Mouse (Mus musculus): Measurements from ENCODE around the gene Abcb5. TPM values are rescaled to one million over a fixed set of nuclear protein-coding genes. Genes with fewer than 3 reads are reported as not detected.
"Not testable (repeated sequence)": the region's sequence is repeated elsewhere in the genome, so short reads cannot be mapped to it uniquely, and the experiment has no call there.

Abcb5 gene
- total RNA-seq (2021) = not detected
- not detected in 2 replicates for polyA plus RNA-seq (2012; rRNA removed)
- long read RNA-seq = 0 reads

GRCm38 (mm10) chr12:118966321-118966720 is at the start of gene Abcb5:
Gene Abcb5, minus strand, starts transcription at chr12:118966421.
- no peak for DNase-seq

- DNase-seq = no peak
These were observed 33.0 kb upstream of the Abcb5 start for GRCm38 (mm10) chr12:118999230-118999629.

GRCm38 (mm10) chr12:118994328-118995166 is 28.3 kb upstream of the Abcb5 start:
- DNase-seq = no peak

DNA sequence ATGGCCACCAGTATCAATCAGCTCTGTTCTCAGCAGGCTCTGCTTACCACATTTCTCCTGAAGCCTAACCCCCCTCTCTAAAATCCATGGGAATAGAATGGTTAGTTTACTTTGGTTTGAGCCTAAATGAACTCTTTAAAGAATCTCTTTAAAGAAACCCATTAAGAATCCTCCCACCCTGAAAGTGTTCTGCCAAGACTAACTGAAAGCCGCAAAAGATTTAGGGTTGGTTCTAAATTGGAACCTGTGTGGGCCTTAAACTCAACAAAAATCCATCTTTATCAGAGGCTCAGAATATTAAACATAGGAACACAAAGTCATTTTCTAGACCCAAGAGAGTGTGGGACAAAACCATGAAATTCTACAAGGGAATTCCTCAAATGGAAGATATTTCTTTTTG is 18.6 kb upstream of the Abcb5 start:
- DNase-seq = no peak

GRCm38 (mm10) chr12:118930386-118931318 is 35.6 kb downstream of the Abcb5 start:
- DNase-seq = peak; percentile 56

DNA sequence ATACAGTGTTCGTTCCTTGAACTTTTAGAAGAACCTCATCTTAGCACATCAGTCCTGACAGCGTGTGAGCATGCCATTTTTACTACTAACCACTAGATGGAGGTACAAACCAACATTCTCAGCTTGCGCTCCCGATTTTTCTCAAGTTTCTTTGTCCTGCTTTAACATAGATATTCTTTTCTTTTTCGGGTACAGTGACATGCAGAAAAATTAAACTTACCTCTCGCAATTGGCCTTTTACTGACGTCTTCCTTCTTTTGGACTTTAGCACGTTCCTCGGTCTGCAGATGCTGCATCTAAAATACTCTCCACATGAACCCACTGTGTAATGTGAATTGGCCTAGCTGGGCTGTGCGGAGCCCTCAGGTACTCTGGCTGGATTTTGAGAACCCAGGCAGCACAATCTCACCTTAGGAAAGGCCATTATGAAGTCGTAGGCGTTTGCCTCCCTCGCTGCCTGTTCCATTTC is 39.4 kb downstream of the Abcb5 start:
- no peak for DNase-seq

DNA sequence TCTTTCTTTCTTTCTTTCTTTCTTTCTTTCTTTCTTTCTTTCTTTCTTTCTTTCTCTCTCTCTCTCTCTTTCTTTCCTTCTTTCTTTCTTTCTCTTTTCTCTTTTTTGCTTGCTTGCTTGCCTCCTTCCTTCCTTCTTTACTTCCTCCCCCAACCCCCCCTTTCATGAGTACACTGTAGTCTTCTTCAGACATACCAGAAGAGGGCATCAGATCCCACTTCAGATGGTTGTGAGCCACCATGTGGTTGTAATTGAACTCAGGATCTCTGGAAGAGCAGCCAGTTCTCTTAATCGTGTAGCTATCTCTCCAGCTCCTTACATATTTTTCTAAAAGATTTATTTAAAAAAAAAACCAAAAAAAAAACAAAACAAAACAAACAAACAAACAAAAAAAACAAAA is 42.3 kb downstream of the Abcb5 start:
- DNase-seq = not testable (repeated sequence)

- DNase-seq = no peak
These were observed 48.5 kb downstream of the Abcb5 start for GRCm38 (mm10) chr12:118917771-118918170.

- DNase-seq = no peak
These were observed 55.9 kb downstream of the Abcb5 start for GRCm38 (mm10) chr12:118910360-118910759.

GRCm38 (mm10) chr12:118902249-118902648 is 64.0 kb downstream of the Abcb5 start:
- DNase-seq = no peak

DNA sequence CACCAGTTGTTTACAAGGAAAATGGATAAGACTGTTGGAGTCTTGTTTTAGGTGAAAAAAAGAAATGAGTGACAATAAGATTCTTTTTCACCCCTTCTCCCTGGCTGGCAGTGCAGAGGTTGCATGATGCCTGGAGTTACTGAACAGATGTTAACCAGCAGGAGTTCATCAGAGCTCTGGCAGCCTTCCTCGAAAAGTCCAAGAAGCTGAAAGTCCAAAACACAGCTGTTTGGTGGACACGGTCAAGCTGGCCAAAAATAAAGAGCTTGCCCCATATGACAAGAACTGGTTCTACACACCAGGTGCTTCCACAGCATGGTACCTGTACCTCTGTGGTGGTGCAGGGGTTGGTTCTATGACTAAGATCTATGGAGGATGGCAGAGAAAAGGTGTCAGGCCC is 78.3 kb downstream of the Abcb5 start:
- no peak for DNase-seq

DNA sequence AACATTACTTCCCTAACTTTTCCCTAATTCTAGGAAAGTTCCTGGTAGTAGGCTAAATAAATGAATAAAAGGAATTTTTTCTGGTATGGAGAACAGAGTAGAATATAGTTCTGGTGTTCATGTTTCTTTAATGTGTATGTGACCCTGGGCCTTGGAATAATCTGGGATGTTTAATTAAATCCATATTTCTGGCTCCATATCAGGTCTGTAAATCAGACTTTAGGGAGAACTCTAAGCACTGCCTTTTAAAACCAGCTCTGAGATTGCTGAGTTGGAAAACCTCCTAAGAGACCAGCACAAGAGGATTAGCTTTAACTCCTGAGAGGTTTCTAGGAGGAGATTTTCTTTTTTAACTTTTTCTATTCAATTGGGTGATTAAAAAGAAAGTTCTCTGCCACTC is 83.4 kb downstream of the Abcb5 start:
- DNase-seq = no peak

GRCm38 (mm10) chr12:118872673-118873072 is 93.5 kb downstream of the Abcb5 start:
- DNase-seq = no peak

DNA sequence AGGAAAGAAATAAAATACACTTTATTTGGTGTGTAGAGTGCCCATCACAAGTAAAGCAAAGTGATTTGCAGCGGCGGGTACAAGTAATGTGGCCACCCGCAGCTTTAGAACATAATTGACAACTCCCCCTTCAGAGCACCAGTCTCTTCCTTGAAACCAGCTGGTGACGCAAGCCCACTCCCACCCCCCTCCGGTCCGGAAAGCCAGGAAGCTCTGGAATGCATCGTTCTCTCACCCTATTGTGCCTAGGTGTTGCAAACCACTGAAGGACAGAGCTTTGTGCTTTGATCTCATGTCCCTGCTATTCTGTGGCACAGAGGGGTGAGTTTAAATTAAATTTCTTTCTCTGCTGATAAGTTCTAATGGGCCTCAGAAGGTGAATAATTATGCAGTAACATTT is 110.1 kb downstream of the Abcb5 start:
- DNase-seq = no peak

DNA sequence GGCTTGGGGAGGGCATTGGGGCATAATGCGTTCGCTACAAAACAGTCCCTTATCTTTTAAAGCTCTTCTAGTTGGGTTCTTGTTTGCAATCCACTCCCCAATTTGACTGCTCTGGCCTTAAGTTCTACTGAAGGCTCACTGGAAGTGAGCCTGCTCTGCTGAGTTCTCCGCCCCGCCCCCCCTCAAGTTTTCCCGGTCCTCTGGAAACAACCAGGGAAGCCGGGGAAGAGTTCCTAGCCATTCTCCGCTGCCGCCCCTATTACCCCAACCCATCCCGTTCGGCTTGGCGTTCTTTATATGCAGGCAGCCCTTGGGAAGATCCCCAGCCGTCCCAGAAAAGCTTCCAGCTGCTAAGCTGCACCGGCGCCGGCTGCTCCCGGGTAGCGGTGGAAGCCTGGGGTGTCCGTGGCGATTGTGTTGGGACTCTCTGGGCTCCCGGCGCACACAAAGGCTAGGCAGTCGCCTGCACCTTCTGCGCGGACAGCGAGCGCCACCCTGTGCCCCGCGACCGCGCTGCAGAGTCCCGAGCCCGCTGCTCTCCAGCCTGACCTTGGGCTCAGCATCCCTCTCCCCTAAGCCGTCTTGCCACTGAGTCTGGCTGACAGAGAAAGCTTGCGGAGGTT is 111.3 kb downstream of the Abcb5 start:
- DNase-seq = peak; percentile 76

DNA sequence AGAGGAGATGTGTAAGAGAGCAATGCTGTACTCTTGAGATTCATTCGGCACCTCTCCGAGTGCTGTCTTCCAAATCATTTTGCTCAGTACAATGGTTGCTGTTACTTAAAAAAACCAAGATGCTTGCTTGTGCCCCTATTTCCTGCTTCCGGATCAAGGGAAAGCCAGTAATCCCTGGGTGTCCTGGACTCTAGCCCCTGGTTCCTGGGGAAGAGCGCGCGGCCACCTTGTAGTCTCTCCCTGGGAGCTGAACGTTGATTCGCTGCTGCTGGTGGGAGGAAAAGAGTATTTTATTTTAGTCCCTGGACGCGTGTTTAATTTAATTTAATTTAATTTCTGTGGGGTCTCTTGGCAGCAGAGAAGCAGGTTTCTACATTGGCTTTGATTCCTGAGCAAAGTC is 111.8 kb downstream of the Abcb5 start:
- no peak for DNase-seq

GRCm38 (mm10) chr12:118853331-118853730 is 112.9 kb downstream of the Abcb5 start:
- no peak for DNase-seq

- DNase-seq = no peak
These were observed 115.3 kb downstream of the Abcb5 start for GRCm38 (mm10) chr12:118850851-118851410.

- peak; percentile 2 for DNase-seq
These were observed 116.2 kb downstream of the Abcb5 start for GRCm38 (mm10) chr12:118849996-118850395.

DNA sequence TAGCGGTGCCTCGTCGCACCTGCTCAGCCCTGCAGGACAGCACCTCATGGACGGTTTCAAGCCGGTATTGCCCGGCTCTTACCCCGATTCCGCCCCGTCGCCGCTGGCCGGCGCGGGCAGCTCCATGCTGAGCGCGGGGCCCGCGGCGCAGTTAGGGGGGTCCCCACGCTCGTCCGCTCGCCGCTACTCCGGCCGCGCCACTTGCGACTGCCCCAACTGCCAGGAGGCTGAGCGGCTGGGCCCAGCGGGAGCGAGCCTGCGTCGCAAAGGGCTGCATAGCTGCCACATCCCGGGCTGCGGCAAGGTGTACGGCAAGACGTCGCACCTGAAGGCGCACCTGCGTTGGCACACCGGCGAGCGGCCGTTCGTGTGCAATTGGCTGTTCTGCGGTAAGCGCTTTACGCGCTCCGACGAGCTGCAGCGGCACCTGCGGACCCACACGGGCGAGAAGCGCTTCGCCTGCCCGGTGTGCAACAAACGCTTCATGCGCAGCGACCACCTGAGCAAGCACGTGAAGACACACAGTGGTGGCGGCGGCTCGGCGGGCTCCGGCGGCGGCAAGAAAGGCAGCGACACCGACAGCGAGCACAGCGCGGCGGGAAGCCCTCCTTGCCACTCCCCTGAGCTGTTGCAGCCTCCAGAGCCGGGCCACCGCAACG is 116.9 kb downstream of the Abcb5 start:
- DNase-seq = peak; percentile 2

DNA sequence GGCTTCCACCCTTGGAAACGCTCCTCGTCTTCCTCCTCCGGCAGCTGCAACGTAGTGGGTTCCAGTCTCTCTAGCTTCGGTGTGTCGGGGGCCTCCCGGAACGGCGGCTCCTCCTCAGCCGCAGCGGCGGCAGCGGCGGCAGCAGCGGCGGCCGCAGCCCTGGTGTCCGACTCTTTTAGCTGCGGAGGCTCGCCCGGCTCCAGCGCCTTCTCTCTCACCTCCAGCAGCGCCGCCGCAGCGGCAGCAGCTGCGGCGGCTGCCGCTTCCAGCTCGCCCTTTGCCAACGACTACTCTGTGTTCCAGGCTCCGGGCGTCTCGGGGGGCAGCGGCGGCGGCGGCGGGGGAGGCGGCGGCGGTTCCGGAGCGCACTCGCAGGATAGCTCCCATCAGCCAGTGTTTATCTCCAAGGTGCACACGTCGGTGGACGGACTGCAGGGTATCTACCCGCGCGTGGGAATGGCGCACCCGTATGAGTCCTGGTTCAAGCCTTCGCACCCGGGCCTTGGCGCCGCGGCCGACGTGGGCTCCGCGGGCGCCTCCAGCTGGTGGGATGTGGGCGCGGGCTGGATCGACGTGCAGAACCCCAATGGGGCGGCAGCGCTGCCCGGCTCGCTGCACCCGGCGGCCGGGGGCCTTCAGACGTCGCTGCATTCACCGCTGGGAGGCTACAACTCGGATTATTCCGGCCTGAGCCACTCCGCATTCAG is 117.6 kb downstream of the Abcb5 start:
- DNase-seq = peak; percentile 15
